Mouse (Mus musculus) ES-E14 (cell line): ENCODE measurements at regions not wholly inside any gene's neighbourhood (a gene's known extent, or its start where the extent isn't known, plus 50 kb on each side); places are given as distances from the start of the nearest gene placed in this dataset.

ENCODE experiments used
- DNase-seq: peaks from one replicate; pipeline ENCODE4 v3.0.0-alpha.2; 2013; ENCODE audit warnings: low read depth, low spot score
- H3K27ac ChIP-seq: 2 replicates; pipeline ENCODE4 v1.5.1; 2012; ENCODE audit warnings: low read depth, mild to moderate bottlenecking, low read length, moderate library complexity, mixed read lengths; ENCODE audit not compliant: poor library complexity, insufficient read depth, severe bottlenecking
- H3K36me3 ChIP-seq: 2 replicates; pipeline ENCODE4 v1.6.1; 2012; ENCODE audit warnings: mild to moderate bottlenecking, low read length, moderate library complexity, mixed read lengths; ENCODE audit not compliant: control insufficient read depth, poor library complexity, insufficient read depth, severe bottlenecking
- H3K4me1 ChIP-seq, 2 experiments: fragments of 150-350 bp in 1 of 2; sonication (generic) in 1 of 2; 2 replicates each; pipeline ENCODE4 v1.6.1; 2012; ENCODE audit warnings: low read length in 2 of 2, mild to moderate bottlenecking in 1 of 2, mixed read lengths in 1 of 2; ENCODE audit not compliant: control insufficient read depth in 2 of 2, insufficient read depth in 2 of 2, poor library complexity in 1 of 2
- H3K4me3 ChIP-seq, 2 experiments: fragments of 150-350 bp in 1 of 2; sonication (generic) in 1 of 2; 2 replicates each; pipeline ENCODE4 v1.5.1; 2012; ENCODE audit warnings: low read length in 2 of 2, low read depth in 1 of 2, mild to moderate bottlenecking in 1 of 2, mixed read lengths in 1 of 2; ENCODE audit not compliant: insufficient read depth in 1 of 2, poor library complexity in 1 of 2, severe bottlenecking in 1 of 2
- H3K9ac ChIP-seq: 2 replicates; pipeline ENCODE4 v1.6.1; 2012; ENCODE audit warnings: low read depth, mild to moderate bottlenecking, low read length, mixed read lengths; ENCODE audit not compliant: poor library complexity, insufficient read depth, severe bottlenecking
- H3K9me3 ChIP-seq: fragments of 150-350 bp; sonication (generic); 2 replicates; pipeline ENCODE4 v1.6.1; 2012; ENCODE audit warnings: low read depth, mild to moderate bottlenecking, low read length; ENCODE audit not compliant: control insufficient read depth, insufficient read depth
- CHD2 ChIP-seq: IDR thresholded peaks from 2 replicates; pipeline ENCODE4 v1.6.1; 2014; ENCODE audit warnings: mild to moderate bottlenecking, low read depth, low read length, inconsistent platforms
- HCFC1 ChIP-seq: IDR thresholded peaks from 2 replicates; pipeline ENCODE4 v1.6.1; 2012; ENCODE audit warnings: low read length, inconsistent platforms, borderline replicate concordance; ENCODE audit not compliant: insufficient read depth
- MAFK ChIP-seq: IDR thresholded peaks from 2 replicates; pipeline ENCODE4 v1.6.1; 2014; ENCODE audit warnings: mild to moderate bottlenecking, low read depth, low read length, inconsistent platforms; ENCODE audit not compliant: insufficient read depth
- ZC3H11A ChIP-seq: IDR thresholded peaks from 2 replicates; pipeline ENCODE4 v1.6.1; 2012; ENCODE audit warnings: low read depth, mild to moderate bottlenecking, inconsistent platforms, low read length, borderline replicate concordance
- ZNF384 ChIP-seq: IDR thresholded peaks from 2 replicates; pipeline ENCODE4 v1.6.1; 2012; ENCODE audit warnings: low read depth, low read length, inconsistent platforms
- in situ Hi-C, 2 experiments: fragments of 600-800 bp; cut with MboI; formaldehyde crosslinking; loops; one replicate each; pipeline ENCODE4 v1.15.1; 2025; ENCODE audit warnings: low sequenced_read_pairs in 2 of 2, inconsistent platforms in 1 of 2; ENCODE audit not compliant: unreplicated experiment in 2 of 2

- H3K4me3 ChIP-seq = no peak overlapping the region
- H3K4me1 ChIP-seq = 0 out of 4 replicates have a peak, but pooled peaks cover 0 to 2% of the 10 kb centered on the region in 2 experiments
- in situ Hi-C loops = no loop called here
- no peak for DNase-seq
- H3K9me3 ChIP-seq = no peaks in the 10 kb centered on the region
- TF ChIP-seq MAFK (no peak), ZNF384 (peak; percentile 84)
- H3K9ac ChIP-seq = no peak overlapping the region
- no peak overlapping the region for H3K27ac ChIP-seq
- H3K36me3 ChIP-seq = no peaks in the 10 kb centered on the region
Measured at GRCm38 (mm10) chr10:46827109-46827812, 1249.6 kb downstream of the Hace1 start.

DNA sequence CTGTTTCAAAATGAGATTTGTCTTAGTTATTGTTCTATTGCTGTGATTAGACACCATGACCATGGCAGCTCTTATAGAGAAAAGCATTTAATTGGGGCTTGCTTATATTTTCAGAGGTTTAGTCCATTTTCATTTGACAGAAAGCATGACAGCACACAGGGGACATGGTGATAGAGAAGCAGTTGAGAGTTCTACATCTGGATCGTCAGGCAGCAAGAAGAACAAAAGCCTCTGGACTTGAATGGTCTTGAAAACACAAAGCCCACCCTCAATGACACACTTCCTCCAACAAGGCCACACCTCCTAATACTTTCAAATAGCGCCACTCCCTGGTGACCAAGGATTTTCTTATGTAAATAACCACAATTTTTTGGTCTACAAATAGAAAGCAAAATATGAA, 1250.5 kb downstream of the Hace1 start:
- DNase-seq = no peak
- H3K4me3 ChIP-seq = no peak overlapping the region
- TF ChIP-seq HCFC1 (no peak), MAFK (no peak), ZC3H11A (no peak), ZNF384 (no peak), CHD2 (no peak)
- in situ Hi-C loops = no loop called here
- 0 out of 4 replicates have a peak, but pooled peaks cover 0 to 2% of the 10 kb centered on the region in 2 experiments for H3K4me1 ChIP-seq
- no peaks in the 10 kb centered on the region for H3K9me3 ChIP-seq
- no peaks in the 10 kb centered on the region for H3K36me3 ChIP-seq
- H3K9ac ChIP-seq = no peak overlapping the region
- H3K27ac ChIP-seq = no peak overlapping the region

DNA sequence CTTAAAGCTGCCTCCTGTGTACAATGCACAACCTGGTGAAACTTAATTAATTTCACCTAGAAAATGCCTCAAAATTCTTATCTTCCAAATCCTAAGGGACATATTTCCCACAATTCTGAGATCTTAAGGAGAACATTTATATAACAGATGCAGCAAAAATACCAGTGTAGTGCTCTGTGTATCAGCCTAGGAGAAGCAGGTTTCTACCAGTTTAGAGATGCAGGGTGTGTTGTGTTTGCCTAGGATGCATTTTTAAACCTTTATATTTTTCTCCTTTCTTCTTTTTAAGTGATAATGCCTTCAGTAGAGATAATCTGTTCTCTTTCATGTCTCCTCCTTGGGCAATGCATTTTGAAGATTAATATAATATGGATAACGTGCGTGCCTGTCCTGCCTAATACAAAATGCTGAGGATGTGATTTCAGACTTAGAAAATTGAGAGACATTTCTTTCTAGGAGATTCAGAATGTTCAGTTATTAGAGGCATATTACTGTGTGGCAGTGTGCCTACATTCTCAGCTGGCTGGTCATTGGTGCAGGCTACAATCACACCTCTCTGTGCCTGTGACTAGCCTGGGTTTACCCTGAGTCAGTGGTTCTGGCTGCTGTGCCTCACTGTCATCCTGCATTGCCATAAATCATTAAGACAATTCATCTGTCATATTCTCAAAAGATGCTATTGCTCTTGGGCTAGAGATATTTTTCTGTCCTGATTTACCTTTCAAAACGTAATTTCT, 1268.1 kb downstream of the Hace1 start:
- no peaks in the 10 kb centered on the region for H3K9me3 ChIP-seq
- H3K4me3 ChIP-seq = no peak overlapping the region
- H3K36me3 ChIP-seq = no peaks in the 10 kb centered on the region
- no peak overlapping the region for H3K27ac ChIP-seq
- H3K9ac ChIP-seq = no peak overlapping the region
- in situ Hi-C loops = no loop called here
- TF ChIP-seq ZNF384 = no peak
- no peak for TF ChIP-seq HCFC1
- no peak for TF ChIP-seq ZC3H11A
- TF ChIP-seq MAFK = no peak
- TF ChIP-seq CHD2 = no peak
- no peak for DNase-seq
- no peaks in the 10 kb centered on the region for H3K4me1 ChIP-seq
